Mouse (Mus musculus) central nervous system, embryonic 14 days (tissue): ENCODE data around the gene Rnpepl1. TPM values are rescaled to one million over a fixed set of nuclear protein-coding genes. Genes with fewer than 3 reads are reported as not detected.

ENCODE experiments used
- polyA plus RNA-seq: library from polyadenylated mRNA; depleted of rRNA; stranded (reverse); fragments of >200 nt; gene quantifications from 2 replicates; pipeline ENCODE4 v1.2.3, GENCODE M21; 2012; rRNA removed

Rnpepl1 gene
- polyA plus RNA-seq = 46.9 and 49.4 TPM in 2 replicates

GRCm38 (mm10) chr1:92910239-92910885 is at the start of gene Rnpepl1:
Gene Rnpepl1, plus strand, starts transcription at chr1:92910783.

GRCm38 (mm10) chr1:92902786-92903185 is 7.8 kb upstream of the Rnpepl1 start, which contains the start of gene Ankmy1:
Gene Ankmy1, minus strand, starts transcription at chr1:92902906.

GRCm38 (mm10) chr1:92906779-92907631 is 3.6 kb upstream of the Rnpepl1 start, which contains the start of gene Dusp28:
Gene Dusp28, plus strand, starts transcription at chr1:92906981.

GRCm38 (mm10) chr1:92934182-92934827 is 23.7 kb downstream of the Rnpepl1 start, which contains the start of gene Capn10:
Gene Capn10, plus strand, starts transcription at chr1:92934376.

GRCm38 (mm10) chr1:92950607-92951006 is 40.0 kb downstream of the Rnpepl1 start, which contains the start of gene Gpr35:
Gene Gpr35, plus strand, starts transcription at chr1:92950865.

Other genes starting within 250 kb of the Rnpepl1 start
- 116 and 132 TPM in 2 replicates for gene Gpc1, start 79.1 kb upstream of the Rnpepl1 start, polyA plus RNA-seq
- 0.29 and 0.39 TPM in 2 replicates for gene Ankmy1, start 7.9 kb upstream of the Rnpepl1 start, polyA plus RNA-seq
- gene Dusp28, start 3.8 kb upstream of the Rnpepl1 start, polyA plus RNA-seq = 15.8 and 16.5 TPM in 2 replicates
- gene Capn10, start 23.6 kb downstream of the Rnpepl1 start, polyA plus RNA-seq = 58.3 and 60.3 TPM in 2 replicates
- 0.49 and 0.64 TPM in 2 replicates for gene Gpr35, start 40.1 kb downstream of the Rnpepl1 start, polyA plus RNA-seq
- gene Aqp12, start 95.6 kb downstream of the Rnpepl1 start, polyA plus RNA-seq = not detected in 2 replicates
- 128 and 137 TPM in 2 replicates for gene Kif1a, start 191.2 kb downstream of the Rnpepl1 start, polyA plus RNA-seq
- not detected in 2 replicates for gene Agxt, start 224.5 kb downstream of the Rnpepl1 start, polyA plus RNA-seq